8 mouse cellular contexts compared by ENCODE assay signal in the genomic region with DNA sequence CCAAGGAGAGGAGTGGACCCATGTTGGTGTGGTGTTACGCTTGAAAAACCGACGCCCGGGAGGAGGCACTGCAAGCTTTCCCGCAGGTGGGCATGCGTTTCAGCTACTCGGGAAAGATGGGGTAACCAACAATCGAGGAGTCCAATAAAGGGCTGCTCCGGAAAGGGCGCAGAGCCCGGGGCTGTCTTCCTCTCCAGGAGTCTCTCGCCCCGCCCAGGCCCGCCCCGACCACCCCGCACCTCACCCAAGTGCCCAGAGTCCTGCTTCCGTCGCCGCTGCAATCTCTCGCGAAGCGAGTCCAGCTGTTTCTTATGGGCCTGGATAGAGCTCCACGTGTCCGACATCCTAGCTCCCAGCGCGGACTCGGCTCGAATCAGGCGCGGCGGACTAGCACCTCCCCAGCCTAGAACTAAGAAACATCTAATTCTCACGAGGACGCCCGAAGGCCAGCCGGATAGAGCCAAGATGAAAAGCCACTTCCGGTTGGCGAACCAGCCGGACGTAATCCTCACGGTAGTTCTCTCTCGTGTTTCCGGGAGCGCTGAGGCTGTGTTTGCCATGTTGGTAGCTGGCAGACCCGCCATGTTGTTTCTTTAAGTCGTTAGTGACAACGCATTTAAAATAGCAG. TPM values are rescaled to one million over a fixed set of nuclear protein-coding genes. Genes with fewer than 3 reads are reported as not detected.
DNase-seq lines count a peak whose midpoint lies in the region; ATAC-seq lines count a peak whose summit lies in the region.

Gene Mettl3 (minus strand): TSS at position 485 of the 628 bp plus-strand sequence.

- peak within 1 kb of the TSS; percentile 78 for H3K9ac ChIP-seq in heart, embryonic 14.5 days (ENCODE audit: low read length)
- peak within 1 kb of the TSS; percentile 83 for H3K9ac ChIP-seq in liver, embryonic 13.5 days
- H3K9ac ChIP-seq in stomach, embryonic 16.5 days (ENCODE audit: low read length) = peak within 1 kb of the TSS; percentile 75

- peaks cover 0 to 5% of the 10 kb centered on the region in 2 experiments; a peak in 2 of 4 replicates for H3K4me1 ChIP-seq in heart, embryonic 14.5 days (ENCODE audit: control insufficient read depth in 2 of 2, insufficient read depth in 2 of 2, low read length in 2 of 2)
- peaks cover 51% of the 10 kb centered on the region for H3K4me1 ChIP-seq in liver, embryonic 13.5 days (replicated peaks)
- 0 out of 2 replicates have a peak, but pooled peaks cover 3% of the 10 kb centered on the region for H3K4me1 ChIP-seq in stomach, embryonic 16.5 days (ENCODE audit: control insufficient read depth, insufficient read depth, low read length)

- under 1% methylated on average over 46 of the region's 46 CpGs for WGBS in heart, embryonic 14.5 days
- under 1% methylated on average over 46 of the region's 46 CpGs for WGBS in liver, embryonic 13.5 days (ENCODE audit: insufficient replicate concordance)
- under 1% methylated on average over 46 of the region's 46 CpGs for WGBS in stomach, embryonic 16.5 days

- H3K36me3 ChIP-seq in heart, embryonic 14.5 days (ENCODE audit: control insufficient read depth, insufficient read depth, low read length) = peaks cover 18% of the 10 kb centered on the region
- H3K36me3 ChIP-seq in liver, embryonic 13.5 days = peaks cover 9% of the 10 kb centered on the region
- 0 out of 2 replicates have a peak, but pooled peaks cover 4% of the 10 kb centered on the region for H3K36me3 ChIP-seq in stomach, embryonic 16.5 days (ENCODE audit: control insufficient read depth, insufficient read depth, low read length)

- peak; percentile 82 for DNase-seq in c-Kit-negative CD71-positive TER-119-positive erythroid progenitor cells, embryonic 14.5 days (ENCODE audit: low read depth, low spot score)
- DNase-seq in fibroblast of lung, adult 2 months (ENCODE audit: low read depth) = peak; percentile 92
- DNase-seq in kidney, postnatal 14 days = peak; percentile 94
- DNase-seq in liver, embryonic 13.5 days = peak; percentile 80
- peak; percentile 92 for DNase-seq in neural tube, embryonic 10.5 days (ENCODE audit: extremely low spot score, low spot score)

- H3K27me3 ChIP-seq in heart, embryonic 14.5 days (ENCODE audit: control insufficient read depth, insufficient read depth, low read length) = no peaks in the 10 kb centered on the region
- H3K27me3 ChIP-seq in liver, embryonic 13.5 days = no peaks in the 10 kb centered on the region
- no peaks in the 10 kb centered on the region for H3K27me3 ChIP-seq in stomach, embryonic 16.5 days (ENCODE audit: control insufficient read depth, insufficient read depth, low read length)

- peak within 1 kb of the TSS; percentile 72 for H3K4me2 ChIP-seq in heart, embryonic 14.5 days (ENCODE audit: low read length)
- H3K4me2 ChIP-seq in liver, embryonic 13.5 days = peak within 1 kb of the TSS; percentile 88
- peak within 1 kb of the TSS; percentile 57 for H3K4me2 ChIP-seq in stomach, embryonic 16.5 days (ENCODE audit: low read depth, low read length)

- H3K27ac ChIP-seq in heart, embryonic 14.5 days (replicated peaks in 1 of 2; ENCODE audit: control insufficient read depth in 1 of 2, insufficient read depth in 1 of 2, low read depth in 2 of 2, low read length in 2 of 2) = peak within 1 kb of the TSS; percentile 85 to 89
- peak within 1 kb of the TSS; percentile 93 for H3K27ac ChIP-seq in liver, embryonic 13.5 days
- H3K27ac ChIP-seq in stomach, embryonic 16.5 days (ENCODE audit: low read length) = peak within 1 kb of the TSS; percentile 95

- peak; percentile 95 for ATAC-seq in CD4-positive, CD25-positive, alpha-beta regulatory T cell, adult 4 months
- ATAC-seq in heart, embryonic 14.5 days (ENCODE audit: insufficient number of reproducible peaks, insufficient read depth, low FRiP score, low read depth) = peak; percentile 92
- ATAC-seq in liver, embryonic 13.5 days (ENCODE audit: low read depth) = peak; percentile 92
- ATAC-seq in stomach, embryonic 16.5 days (ENCODE audit: insufficient read depth, low FRiP score) = peak; percentile 95

- H3K4me3 ChIP-seq in heart, embryonic 14.5 days (ENCODE audit: control insufficient read depth in 1 of 2, insufficient read depth in 1 of 2, low read depth in 1 of 2, low read length in 2 of 2) = peak within 1 kb of the TSS; percentile 64 to 73
- peak within 1 kb of the TSS; percentile 80 for H3K4me3 ChIP-seq in liver, embryonic 13.5 days (replicated peaks)
- H3K4me3 ChIP-seq in stomach, embryonic 16.5 days (replicated peaks; ENCODE audit: low read length) = peak within 1 kb of the TSS; percentile 65

- H3K9me3 ChIP-seq in heart, embryonic 14.5 days (ENCODE audit: control insufficient read depth, low read length) = no peaks in the 10 kb centered on the region
- no peaks in the 10 kb centered on the region for H3K9me3 ChIP-seq in liver, embryonic 13.5 days (replicated peaks)
- no peaks in the 10 kb centered on the region for H3K9me3 ChIP-seq in stomach, embryonic 16.5 days (replicated peaks; ENCODE audit: control insufficient read depth, low read length)

RNA-seq across cellular contexts. Expression of gene Mettl3, which starts in this region (rescaled TPM):
- polyA plus RNA-seq in CD4-positive, CD25-positive, alpha-beta regulatory T cell, adult 4 months (2017; shearing (Covaris generic)) = 10 to 100 TPM; 48.2 to 65.2 TPM
- polyA plus RNA-seq in heart, embryonic 14.5 days (2014; fragmentation: Nextera tagmentation; extraction: Ambion mirVana) = 20.5 and 24.1 TPM in 2 replicates
- 20.6 and 21.9 TPM in 2 replicates for polyA plus RNA-seq in liver, embryonic 13.5 days (2015; fragmentation: Nextera tagmentation; extraction: Ambion mirVana)
- 38.8 and 41.8 TPM in 2 replicates for polyA plus RNA-seq in stomach, embryonic 16.5 days (2015; fragmentation: Nextera tagmentation; extraction: Ambion mirVana)

Comparison
In these comparisons a context has a peak if more than half of its experiments do, and no peak if none do; other contexts are left out.
1. Peak in every context shown above with its lines: DNase-seq, ATAC-seq, H3K4me3 ChIP-seq and H3K27ac ChIP-seq.